Mouse (Mus musculus): ENCODE results near the gene Sox12.

Gene Sox12

GRCm38 (mm10) chr2:152349842-152350540, 47.9 kb downstream of the Sox12 start:
- DNase-seq = no peak

- DNase-seq = no peak
These were observed 48.7 kb downstream of the Sox12 start for GRCm38 (mm10) chr2:152349205-152349604.

- DNase-seq = no peak
These were observed 50.1 kb downstream of the Sox12 start for GRCm38 (mm10) chr2:152347722-152348121.

GRCm38 (mm10) chr2:152346776-152347465, 50.9 kb downstream of the Sox12 start:
- DNase-seq = no peak

- DNase-seq = no peak
These were observed 52.5 kb downstream of the Sox12 start for GRCm38 (mm10) chr2:152345393-152345792.

- DNase-seq = no peak
These were observed 53.0 kb downstream of the Sox12 start for GRCm38 (mm10) chr2:152344909-152345308.

GRCm38 (mm10) chr2:152344361-152344760, 53.5 kb downstream of the Sox12 start:
- peak; percentile 28 for DNase-seq

All from retina, postnatal 1 day (tissue).